Mouse (Mus musculus): Measurements from ENCODE around the gene Agfg2. TPM values are rescaled to one million over a fixed set of nuclear protein-coding genes. Genes with fewer than 3 reads are reported as not detected.

The Agfg2 gene
- polyA plus RNA-seq, 1 experiment, result not detected

DNA sequence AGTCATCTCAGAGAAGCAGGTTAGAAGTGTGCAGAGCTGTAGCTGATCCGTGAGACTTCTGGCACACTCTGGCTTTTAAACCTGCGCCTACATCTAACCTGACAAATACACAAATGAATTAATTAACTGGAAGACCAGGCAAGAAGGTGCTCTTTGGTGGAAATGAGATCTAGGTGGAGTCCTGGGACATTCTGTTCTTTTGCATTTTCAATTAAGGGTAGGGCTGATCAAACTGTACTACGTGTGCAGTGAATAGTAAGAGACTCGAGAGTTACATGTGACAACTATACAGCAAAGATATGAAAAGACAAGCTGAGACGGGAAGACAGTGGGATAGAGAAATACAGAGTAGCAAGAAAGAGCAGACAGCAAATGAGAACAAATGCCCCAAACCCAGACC lies 28.9 kb upstream of the Agfg2 start:
- Histone ChIP-seq H3K4me3 (ENCODE audit: insufficient read depth, low read depth, low read length) (no peak overlapping the region), H3K4me1 (ENCODE audit: control insufficient read depth, insufficient read depth, low read length) (no peaks in the 10 kb centered on the region), H3K27ac (ENCODE audit: insufficient read depth, low read depth, low read length) (no peak overlapping the region)
- no peak for TF ChIP-seq POLR2A (IDR thresholded peaks at IDR 0.05; ENCODE audit: insufficient read depth, low read depth, low read length)
- TF ChIP-seq CTCF (IDR thresholded peaks at IDR 0.05; ENCODE audit: insufficient read depth, low read depth, low read length), result no peak
- WGBS, result 80% methylated on average over 5 of the region's 5 CpGs

DNA sequence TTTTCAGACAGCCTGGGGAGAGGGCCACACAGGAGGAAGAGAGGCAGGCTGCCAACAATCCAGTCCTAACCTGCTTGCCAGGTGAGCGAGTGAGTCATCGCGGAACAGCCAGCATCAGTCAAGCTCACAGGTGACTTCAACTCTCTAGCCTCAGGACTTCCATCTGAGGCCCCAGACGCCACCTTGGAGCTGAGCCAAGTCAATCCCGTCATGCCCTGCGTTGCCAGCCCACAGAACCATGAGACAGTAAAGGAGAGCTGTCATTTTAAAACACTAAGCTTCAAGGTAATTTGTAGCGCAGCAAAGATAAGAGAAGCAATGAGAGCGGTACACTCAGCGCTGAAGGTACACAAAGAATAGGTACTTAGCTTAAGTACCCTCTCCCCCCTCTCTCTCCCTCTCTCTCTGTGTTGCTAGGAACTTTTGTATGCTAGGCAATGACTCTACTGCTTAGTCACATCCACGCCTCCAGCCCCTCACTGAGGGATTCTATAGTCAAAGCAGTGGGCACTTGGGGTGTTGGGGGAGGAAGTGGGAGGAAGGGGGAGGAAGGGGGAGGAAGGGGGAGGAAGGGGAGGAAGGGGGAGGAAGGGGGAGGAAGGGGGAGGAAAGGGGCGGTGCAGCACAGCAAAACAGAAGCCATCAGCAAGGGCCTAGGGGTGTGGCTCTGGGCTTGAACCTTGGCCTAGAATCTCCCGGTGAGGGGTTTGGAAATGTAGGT lies 22.5 kb upstream of the Agfg2 start:
- 47% methylated on average over 12 of the region's 12 CpGs for WGBS
- TF ChIP-seq POLR2A (IDR thresholded peaks at IDR 0.05; ENCODE audit: insufficient read depth, low read depth, low read length) (no peak), CTCF (IDR thresholded peaks at IDR 0.05; ENCODE audit: insufficient read depth, low read depth, low read length) (no peak)
- Histone ChIP-seq H3K27ac (ENCODE audit: insufficient read depth, low read depth, low read length) (no peak overlapping the region), H3K4me3 (ENCODE audit: insufficient read depth, low read depth, low read length) (no peak overlapping the region), H3K4me1 (ENCODE audit: control insufficient read depth, insufficient read depth, low read length) (peaks cover 4% of the 10 kb centered on the region; the same call in 1 of the 2 replicates)

DNA sequence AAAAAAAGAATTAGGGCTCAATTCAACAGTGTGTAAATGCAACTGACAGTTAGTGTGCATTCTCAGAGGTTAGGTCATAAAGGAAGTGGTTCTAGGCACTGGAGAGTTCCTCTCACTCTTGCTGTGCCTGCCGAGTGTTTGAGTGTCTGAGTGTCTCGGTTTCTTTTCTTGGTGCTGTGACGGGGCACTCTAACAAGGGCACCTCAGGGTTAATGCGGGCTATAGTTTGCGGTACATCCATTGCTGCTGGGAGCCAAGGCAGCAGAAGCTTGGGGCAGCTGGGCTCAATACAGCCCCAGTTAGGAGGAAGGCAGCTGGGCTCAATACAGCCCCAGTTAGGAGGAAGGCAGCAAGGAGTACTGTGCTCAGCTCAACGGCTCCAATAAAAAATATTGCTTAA lies 20.7 kb upstream of the Agfg2 start:
- TF ChIP-seq CTCF (IDR thresholded peaks at IDR 0.05; ENCODE audit: insufficient read depth, low read depth, low read length) (no peak), POLR2A (IDR thresholded peaks at IDR 0.05; ENCODE audit: insufficient read depth, low read depth, low read length) (no peak)
- no peak overlapping the region; the same call in 1 of the 2 replicates for H3K4me3 ChIP-seq (ENCODE audit: insufficient read depth, low read depth, low read length)
- H3K27ac ChIP-seq (ENCODE audit: insufficient read depth, low read depth, low read length), result peak overlapping the region; percentile 44; the same call in 1 of the 2 replicates
- WGBS, result 66% methylated on average over 6 of the region's 6 CpGs
- peaks cover 4% of the 10 kb centered on the region; the same call in 1 of the 2 replicates for H3K4me1 ChIP-seq (ENCODE audit: control insufficient read depth, insufficient read depth, low read length)

DNA sequence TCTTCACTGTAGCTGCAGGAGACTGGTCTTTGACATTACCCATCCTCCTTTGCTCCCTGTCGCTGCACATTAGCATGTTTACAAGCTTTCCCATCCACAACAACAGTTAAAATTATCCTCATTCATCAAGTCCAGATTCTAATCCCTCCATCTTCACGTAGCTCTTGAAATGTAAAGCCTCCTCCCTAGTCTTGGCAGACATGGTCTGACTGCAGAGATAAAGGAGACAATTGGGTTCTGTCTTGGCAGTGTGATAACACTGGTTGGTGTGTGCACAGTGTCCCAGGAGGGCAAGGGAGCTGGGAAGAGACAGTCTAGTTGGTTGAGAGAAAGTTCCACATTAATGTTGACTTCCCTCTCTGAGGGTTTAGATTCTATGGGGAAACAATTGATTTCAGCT lies 15.3 kb upstream of the Agfg2 start:
- no peak overlapping the region for H3K27ac ChIP-seq (ENCODE audit: insufficient read depth, low read depth, low read length)
- 62% methylated on average over 2 of the region's 2 CpGs for WGBS
- no peaks in the 10 kb centered on the region for H3K4me1 ChIP-seq (ENCODE audit: control insufficient read depth, insufficient read depth, low read length)
- TF ChIP-seq CTCF (IDR thresholded peaks at IDR 0.05; ENCODE audit: insufficient read depth, low read depth, low read length) (no peak), POLR2A (IDR thresholded peaks at IDR 0.05; ENCODE audit: insufficient read depth, low read depth, low read length) (no peak)
- H3K4me3 ChIP-seq (ENCODE audit: insufficient read depth, low read depth, low read length), result no peak overlapping the region

DNA sequence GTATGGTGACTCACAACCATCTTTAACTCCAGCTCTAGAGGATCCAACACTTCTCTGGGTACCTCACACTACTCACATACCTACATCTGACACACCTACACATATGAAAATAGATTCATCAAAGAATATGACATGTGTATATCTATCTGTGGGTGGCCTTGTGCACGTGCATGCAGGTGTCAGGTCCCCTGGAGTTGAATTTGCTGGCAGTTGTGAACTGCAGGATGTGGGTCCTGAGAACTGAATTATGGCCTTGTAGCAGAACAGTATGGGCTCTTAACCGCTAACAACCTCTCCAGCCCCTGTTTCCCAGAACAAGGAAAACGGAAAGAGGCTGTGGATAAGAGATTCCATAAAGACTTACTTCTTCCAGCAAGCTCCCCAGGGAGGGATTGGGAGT lies 14.6 kb upstream of the Agfg2 start:
- 85% methylated on average over 3 of the region's 3 CpGs for WGBS
- Histone ChIP-seq H3K4me1 (ENCODE audit: control insufficient read depth, insufficient read depth, low read length) (no peaks in the 10 kb centered on the region), H3K4me3 (ENCODE audit: insufficient read depth, low read depth, low read length) (no peak overlapping the region), H3K27ac (ENCODE audit: insufficient read depth, low read depth, low read length) (no peak overlapping the region)
- TF ChIP-seq POLR2A (IDR thresholded peaks at IDR 0.05; ENCODE audit: insufficient read depth, low read depth, low read length) (no peak), CTCF (IDR thresholded peaks at IDR 0.05; ENCODE audit: insufficient read depth, low read depth, low read length) (no peak)

DNA sequence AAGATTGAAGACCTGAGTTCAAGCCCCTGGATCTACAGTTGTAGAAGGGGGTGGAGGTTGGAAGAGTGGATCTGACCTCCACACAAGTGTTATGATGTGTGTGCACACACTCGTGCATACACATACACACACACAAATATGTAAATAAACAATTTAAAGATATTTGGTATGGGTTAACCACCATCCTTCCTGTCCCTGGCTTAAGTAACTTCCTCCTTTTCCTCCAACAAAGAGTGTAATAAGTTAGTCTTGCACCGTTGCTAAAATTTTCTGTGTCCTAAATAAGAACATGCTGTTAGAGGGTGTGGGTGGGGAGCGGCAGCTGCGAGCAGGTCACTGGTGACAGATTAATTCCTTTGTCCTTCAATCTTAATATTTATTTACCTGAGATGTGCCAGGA lies 11.4 kb upstream of the Agfg2 start:
- WGBS, result 61% methylated on average over 4 of the region's 4 CpGs
- Histone ChIP-seq H3K27ac (ENCODE audit: insufficient read depth, low read depth, low read length) (no peak overlapping the region), H3K4me3 (ENCODE audit: insufficient read depth, low read depth, low read length) (no peak overlapping the region), H3K4me1 (ENCODE audit: control insufficient read depth, insufficient read depth, low read length) (no peaks in the 10 kb centered on the region)
- TF ChIP-seq CTCF (IDR thresholded peaks at IDR 0.05; ENCODE audit: insufficient read depth, low read depth, low read length) (no peak), POLR2A (IDR thresholded peaks at IDR 0.05; ENCODE audit: insufficient read depth, low read depth, low read length) (no peak)

DNA sequence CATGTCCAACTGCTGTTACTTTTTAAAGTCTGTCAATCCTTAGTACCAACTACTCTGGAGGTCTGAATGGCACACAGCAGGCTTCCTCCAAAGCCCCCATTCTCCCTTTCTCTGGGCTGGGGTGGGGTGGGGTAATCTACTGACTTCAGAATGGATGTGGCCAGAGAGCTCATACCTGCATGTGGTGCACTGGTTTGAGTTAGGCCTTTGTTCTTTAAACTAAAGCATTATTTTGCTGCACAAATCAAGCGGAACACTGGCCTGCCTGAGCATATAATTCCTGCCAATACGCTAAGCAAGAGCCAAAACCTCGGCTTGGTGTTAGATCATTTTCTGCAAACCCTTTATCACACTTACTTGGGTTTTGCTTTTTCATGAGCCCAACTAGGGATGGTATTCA lies 10.3 kb upstream of the Agfg2 start:
- Histone ChIP-seq H3K27ac (ENCODE audit: insufficient read depth, low read depth, low read length) (no peak overlapping the region), H3K4me1 (ENCODE audit: control insufficient read depth, insufficient read depth, low read length) (no peaks in the 10 kb centered on the region), H3K4me3 (ENCODE audit: insufficient read depth, low read depth, low read length) (no peak overlapping the region)
- WGBS, result 72% methylated on average over 3 of the region's 3 CpGs
- TF ChIP-seq CTCF (IDR thresholded peaks at IDR 0.05; ENCODE audit: insufficient read depth, low read depth, low read length) (no peak), POLR2A (IDR thresholded peaks at IDR 0.05; ENCODE audit: insufficient read depth, low read depth, low read length) (no peak)

DNA sequence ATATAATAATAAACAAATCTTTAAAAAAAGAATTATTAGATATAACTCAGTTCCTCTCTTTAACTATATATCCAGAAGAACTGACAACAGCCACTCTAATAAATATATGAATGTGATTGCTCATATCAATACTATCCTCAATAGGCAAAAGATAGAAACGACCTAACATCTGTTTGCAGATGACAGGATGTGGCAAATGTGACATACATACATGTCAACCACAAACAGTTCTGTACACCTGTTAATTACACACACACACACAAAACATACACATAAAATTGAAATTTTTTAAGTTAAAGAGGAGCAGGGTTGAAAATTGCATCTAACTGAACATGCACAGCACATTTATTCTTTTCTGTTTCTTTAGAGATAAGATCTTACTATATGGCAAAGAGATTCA lies 7.4 kb upstream of the Agfg2 start:
- H3K4me1 ChIP-seq (ENCODE audit: control insufficient read depth, insufficient read depth, low read length), result no peaks in the 10 kb centered on the region
- no peak overlapping the region for H3K4me3 ChIP-seq (ENCODE audit: insufficient read depth, low read depth, low read length)
- TF ChIP-seq POLR2A (IDR thresholded peaks at IDR 0.05; ENCODE audit: insufficient read depth, low read depth, low read length) (no peak), CTCF (IDR thresholded peaks at IDR 0.05; ENCODE audit: insufficient read depth, low read depth, low read length) (no peak)
- WGBS, result 67% methylated on average over 1 of the region's 1 CpGs
- no peak overlapping the region for H3K27ac ChIP-seq (ENCODE audit: insufficient read depth, low read depth, low read length)

DNA sequence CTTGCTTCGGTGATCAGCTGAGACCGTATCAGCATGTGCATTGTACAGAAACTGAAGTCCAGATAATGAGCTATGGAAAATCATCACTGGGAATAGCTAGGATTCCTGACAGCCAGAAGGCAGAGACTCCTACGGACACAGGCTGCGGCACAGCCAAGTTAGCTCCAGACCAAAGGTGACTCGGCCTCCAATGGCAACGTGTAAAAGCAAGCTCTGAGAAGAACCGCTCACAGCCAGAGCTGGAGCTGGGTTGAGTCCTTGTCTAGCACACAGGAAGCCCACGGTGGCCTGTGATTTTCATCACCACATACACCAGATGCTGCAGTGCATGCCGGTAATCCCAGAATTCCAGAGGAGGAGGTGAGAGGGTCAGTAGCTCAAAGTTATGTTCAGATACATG lies 6.0 kb upstream of the Agfg2 start:
- no peak overlapping the region for H3K27ac ChIP-seq (ENCODE audit: insufficient read depth, low read depth, low read length)
- H3K4me1 ChIP-seq (ENCODE audit: control insufficient read depth, insufficient read depth, low read length), result peaks cover 3% of the 10 kb centered on the region; the same call in 1 of the 2 replicates
- TF ChIP-seq POLR2A (IDR thresholded peaks at IDR 0.05; ENCODE audit: insufficient read depth, low read depth, low read length) (no peak), CTCF (IDR thresholded peaks at IDR 0.05; ENCODE audit: insufficient read depth, low read depth, low read length) (no peak)
- no peak overlapping the region for H3K4me3 ChIP-seq (ENCODE audit: insufficient read depth, low read depth, low read length)
- WGBS, result 77% methylated on average over 9 of the region's 9 CpGs
